Mouse (Mus musculus) liver, postnatal 0 days (tissue): ENCODE data around the gene Cyfip1. TPM values are rescaled to one million over a fixed set of nuclear protein-coding genes. Genes with fewer than 3 reads are reported as not detected.
"Not testable (repeated sequence)": the region's sequence is repeated elsewhere in the genome, so short reads cannot be mapped to it uniquely, and the experiment has no call there.

Source experiments
- ATAC-seq: fragments of 200-750 bp; cut with Nextera tagmentation; 2 replicates; pipeline ENCODE4 v1.8.0; 2017; ENCODE audit warnings: mild to moderate bottlenecking, moderate library complexity
- DNase-seq: peaks from one replicate; pipeline ENCODE4 v3.0.0-alpha.2; 2016
- H3K27ac ChIP-seq: fragments of 300-500 bp; sonication (generic); 2 replicates; pipeline ENCODE4 v1.5.1; 2014; ENCODE audit warnings: antibody characterized with exemption, moderate library complexity, mild to moderate bottlenecking, low read depth
- H3K27me3 ChIP-seq: fragments of 300-500 bp; sonication (generic); 2 replicates; pipeline ENCODE4 v1.6.1; 2014; ENCODE audit warnings: low read length, control low read depth, mixed read lengths; ENCODE audit not compliant: insufficient read depth
- H3K36me3 ChIP-seq: fragments of 300-500 bp; sonication (generic); replicated peaks from 2 replicates; pipeline ENCODE4 v1.6.1; 2014; ENCODE audit warnings: mild to moderate bottlenecking, control low read depth, low read length, moderate library complexity, mixed read lengths; ENCODE audit not compliant: insufficient read depth
- H3K4me1 ChIP-seq: fragments of 300-500 bp; sonication (generic); 2 replicates; pipeline ENCODE4 v1.6.1; 2014; ENCODE audit warnings: antibody characterized with exemption, mild to moderate bottlenecking, control low read depth; ENCODE audit not compliant: insufficient read depth
- H3K4me2 ChIP-seq: fragments of 300-500 bp; sonication (generic); 2 replicates; pipeline ENCODE4 v1.6.1; 2014; ENCODE audit warnings: low read depth, mild to moderate bottlenecking, low read length, moderate library complexity, mixed read lengths
- H3K4me3 ChIP-seq: fragments of 300-500 bp; sonication (generic); 2 replicates; pipeline ENCODE4 v1.5.1; 2014; ENCODE audit warnings: low read depth, low read length
- H3K9ac ChIP-seq: fragments of 300-500 bp; sonication (generic); replicated peaks from 2 replicates; pipeline ENCODE4 v1.6.1; 2014; ENCODE audit warnings: mild to moderate bottlenecking, moderate library complexity
- H3K9me3 ChIP-seq: fragments of 300-500 bp; sonication (generic); 2 replicates; pipeline ENCODE4 v1.6.1; 2016; ENCODE audit warnings: mild to moderate bottlenecking, control low read depth, low read length, mixed read lengths
- CTCF ChIP-seq: sonication (generic); IDR thresholded peaks from 2 replicates; pipeline ENCODE4 v1.5.1; 2016; ENCODE audit warnings: antibody characterized with exemption, low read depth
- EP300 ChIP-seq: IDR thresholded peaks from 2 replicates; pipeline ENCODE4 v1.6.1; 2016; ENCODE audit warnings: antibody characterized with exemption, low read depth, mild to moderate bottlenecking
- WGBS: fragments of 180-500 bp; shearing (Covaris S2); extraction: QIAGEN DNeasy Blood & Tissue Kit; methylation state at CpG from one replicate; pipeline ENCODE4 v1.1.7; 2014; ENCODE audit not compliant: insufficient replicate concordance; 5-methylcytosine and 5-hydroxymethylcytosine counted together
- polyA plus RNA-seq: library from polyadenylated mRNA; unstranded; fragments of >200 nt; fragmentation: Nextera tagmentation; extraction: Ambion mirVana; gene quantifications from 2 replicates; pipeline ENCODE4 v1.2.1, GENCODE M21; 2015

The Cyfip1 gene
- polyA plus RNA-seq, 1 experiment from 2014 or later: 14.3 TPM

- H3K9me3 ChIP-seq: no peaks in the 10 kb centered on the region
- H3K27ac ChIP-seq: no peak overlapping the region
- ATAC-seq (peak; percentile 80), DNase-seq (no peak)
- 67% methylated on average over 8 of the region's 8 CpGs for WGBS
- H3K4me2 ChIP-seq: no peak overlapping the region
- H3K4me1 ChIP-seq: no peaks in the 10 kb centered on the region
- no peaks in the 10 kb centered on the region for H3K27me3 ChIP-seq
- no peak for TF ChIP-seq EP300
- H3K4me3 ChIP-seq: no peak overlapping the region
- H3K9ac ChIP-seq: no peak overlapping the region
- peaks cover 47% of the 10 kb centered on the region for H3K36me3 ChIP-seq
Observed at GRCm38 (mm10) chr7:55911371-55911770, 69.8 kb downstream of the Cyfip1 start.

GRCm38 (mm10) chr7:55912118-55912517 is 70.6 kb downstream of the Cyfip1 start:
- Histone ChIP-seq H3K9ac (no peak overlapping the region), H3K27me3 (no peaks in the 10 kb centered on the region), H3K27ac (no peak overlapping the region), H3K9me3 (no peaks in the 10 kb centered on the region), H3K4me2 (no peak overlapping the region), H3K4me1 (no peaks in the 10 kb centered on the region), H3K36me3 (peaks cover 50% of the 10 kb centered on the region), H3K4me3 (no peak overlapping the region)
- WGBS: 93% methylated on average over 5 of the region's 5 CpGs
- DNase-seq (no peak), ATAC-seq (no peak)
- TF ChIP-seq CTCF (no peak), EP300 (no peak)

- H3K27ac ChIP-seq, H3K27me3 ChIP-seq, H3K9me3 ChIP-seq, H3K4me1 ChIP-seq, H3K4me2 ChIP-seq, H3K4me3 ChIP-seq, H3K9ac ChIP-seq, DNase-seq: not testable (repeated sequence)
- peaks cover 47% of the 10 kb centered on the region for H3K36me3 ChIP-seq
- peak; percentile 36 for ATAC-seq
- WGBS: 82% methylated on average over 11 of the region's 11 CpGs
Observed at GRCm38 (mm10) chr7:55918365-55918764, 76.8 kb downstream of the Cyfip1 start.

- no peak overlapping the region for H3K9ac ChIP-seq
- no peak for ATAC-seq
Observed at GRCm38 (mm10) chr7:55927262-55927661, 85.7 kb downstream of the Cyfip1 start.

GRCm38 (mm10) chr7:55928649-55929048 is 87.1 kb downstream of the Cyfip1 start:
- Histone ChIP-seq H3K4me2 (no peak overlapping the region), H3K9ac (no peak overlapping the region), H3K27me3 (no peaks in the 10 kb centered on the region), H3K9me3 (no peaks in the 10 kb centered on the region), H3K4me3 (no peak overlapping the region), H3K27ac (0 out of 2 replicates have a peak overlapping the region, but pooled peaks have one; percentile 16), H3K4me1 (no peaks in the 10 kb centered on the region), H3K36me3 (peaks cover 50% of the 10 kb centered on the region)
- WGBS: 75% methylated on average over 2 of the region's 2 CpGs
- no peak for DNase-seq
- no peak for ATAC-seq
- TF ChIP-seq CTCF (no peak), EP300 (no peak)

More at GRCm38 (mm10) chr7:55927262-55927661, 85.7 kb downstream of the Cyfip1 start:
- H3K4me3 ChIP-seq: no peak overlapping the region
- no peak for DNase-seq
- no peaks in the 10 kb centered on the region for H3K27me3 ChIP-seq
- peaks cover 52% of the 10 kb centered on the region for H3K36me3 ChIP-seq
- H3K27ac ChIP-seq: no peak overlapping the region
- WGBS: 84% methylated on average over 4 of the region's 4 CpGs
- no peaks in the 10 kb centered on the region for H3K4me1 ChIP-seq
- no peaks in the 10 kb centered on the region for H3K9me3 ChIP-seq
- H3K4me2 ChIP-seq: no peak overlapping the region
- TF ChIP-seq EP300: no peak
- no peak for TF ChIP-seq CTCF

- no peak overlapping the region for H3K9ac ChIP-seq
- DNase-seq (no peak), ATAC-seq (peak; percentile 89)
- peaks cover 32% of the 10 kb centered on the region for H3K36me3 ChIP-seq
- peak; percentile 10; the same call in 1 of the 2 replicates for TF ChIP-seq EP300
- no peak for TF ChIP-seq CTCF
- no peaks in the 10 kb centered on the region for H3K27me3 ChIP-seq
- H3K4me2 ChIP-seq: no peak overlapping the region
- 77% methylated on average over 2 of the region's 2 CpGs for WGBS
- H3K27ac ChIP-seq: no peak overlapping the region
- H3K4me3 ChIP-seq: no peak overlapping the region
- no peaks in the 10 kb centered on the region for H3K9me3 ChIP-seq
- H3K4me1 ChIP-seq: no peaks in the 10 kb centered on the region
Observed at GRCm38 (mm10) chr7:55935025-55935424, 93.5 kb downstream of the Cyfip1 start.

GRCm38 (mm10) chr7:55938341-55938740 is 96.8 kb downstream of the Cyfip1 start:
- H3K27ac ChIP-seq: no peak overlapping the region
- DNase-seq (no peak), ATAC-seq (no peak)
- no peak overlapping the region for H3K4me2 ChIP-seq
- H3K9ac ChIP-seq: no peak overlapping the region
- no peaks in the 10 kb centered on the region for H3K4me1 ChIP-seq
- no peak overlapping the region for H3K4me3 ChIP-seq
- H3K27me3 ChIP-seq: no peaks in the 10 kb centered on the region
- no peak for TF ChIP-seq CTCF
- no peak for TF ChIP-seq EP300
- no peaks in the 10 kb centered on the region for H3K9me3 ChIP-seq
- WGBS: 91% methylated on average over 4 of the region's 4 CpGs
- H3K36me3 ChIP-seq: peaks cover 18% of the 10 kb centered on the region
